Mouse (Mus musculus): ENCODE measurements at regions not wholly inside any gene's neighbourhood (a gene's known extent, or its start where the extent isn't known, plus 50 kb on each side); places are given as distances from the start of the nearest gene placed in this dataset.

GRCm38 (mm10) chr4:9131610-9132009 is 892.8 kb upstream of the Car8 start:
- TF ChIP-seq CTCF (IDR thresholded peaks at IDR 0.05; ENCODE audit: control insufficient read depth, insufficient read depth, low read length) (no peak), POLR2A (IDR thresholded peaks at IDR 0.05; ENCODE audit: borderline replicate concordance, control insufficient read depth, low read depth, low read length) (no peak)
